Mouse (Mus musculus) R1 (cell line): ENCODE data around the gene Apoh.

Experiments used
- DNase-seq: peaks from one replicate; pipeline ENCODE4 v3.0.0-alpha.2; 2018; ENCODE audit warnings: low read depth, low spot score

Apoh gene

DNA sequence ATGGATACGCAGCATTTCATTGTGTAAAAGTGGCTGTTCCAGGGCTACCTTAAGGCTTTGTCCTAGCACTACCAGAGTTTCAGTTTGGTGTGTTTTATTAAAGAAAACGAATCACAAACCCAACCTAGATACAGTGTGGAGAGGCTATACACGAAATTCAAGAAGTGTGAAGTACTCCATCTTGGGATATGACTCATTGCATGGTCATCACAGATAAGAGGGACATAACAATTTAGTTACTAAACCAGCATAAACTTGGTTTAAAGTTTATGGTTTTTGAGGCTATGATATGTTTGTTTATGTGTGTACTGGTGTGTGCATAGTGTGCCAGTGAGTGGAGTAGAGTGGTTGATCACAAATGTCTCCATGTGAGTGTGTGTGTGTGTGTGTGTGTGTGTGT is 116.4 kb downstream of the Apoh start:
- DNase-seq, result no peak
